Mouse (Mus musculus): Measurements from ENCODE around the gene Krt13.

DNA sequence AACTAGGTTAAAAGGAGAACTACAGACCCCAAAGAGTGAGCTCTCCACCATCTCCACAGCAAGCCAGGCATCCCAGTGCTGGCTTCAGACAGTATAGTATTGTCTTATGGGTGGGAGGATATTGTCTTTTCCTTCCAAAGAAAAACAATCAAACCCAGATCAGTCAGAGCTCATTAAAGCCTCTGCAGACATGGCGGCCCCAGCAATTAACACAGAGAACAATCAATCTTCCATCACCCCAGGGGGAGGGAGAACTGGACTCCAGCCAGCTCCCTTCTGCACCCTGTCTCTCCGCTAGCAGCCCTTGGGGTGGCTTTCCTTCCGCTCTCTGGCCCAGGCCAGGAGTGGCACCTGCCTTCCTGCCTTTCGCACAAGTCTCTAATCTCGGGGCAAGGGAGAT lies 16.3 kb upstream of the Krt13 start:
- TF ChIP-seq CTCF (conservative IDR thresholded peaks at IDR 0.05; ENCODE audit: low read length): no peak
- TF ChIP-seq NANOG (IDR thresholded peaks at IDR 0.05; ENCODE audit: borderline replicate concordance, low read length): no peak
- TF ChIP-seq POU5F1 (IDR thresholded peaks at IDR 0.05; ENCODE audit: borderline replicate concordance, low read length): no peak

Data from E14TG2a.4 (cell line).